Mouse (Mus musculus) embryonic facial prominence, embryonic 13.5 days (tissue): ENCODE data around the gene Sdhaf1. TPM values are rescaled to one million over a fixed set of nuclear protein-coding genes. Genes with fewer than 3 reads are reported as not detected.

ENCODE experiments used
- ATAC-seq: fragments of 200-750 bp; cut with Nextera tagmentation; 2 replicates; pipeline ENCODE4 v1.8.0; 2017; ENCODE audit warnings: low read depth; ENCODE audit not compliant: insufficient number of reproducible peaks, insufficient read depth, low FRiP score, low TSS enrichment
- H3K27ac ChIP-seq: fragments of 300-500 bp; sonication (generic); 2 replicates; pipeline ENCODE4 v1.5.1; 2015; ENCODE audit warnings: moderate library complexity, mild to moderate bottlenecking, inconsistent platforms
- H3K27me3 ChIP-seq: fragments of 300-500 bp; sonication (generic); 2 replicates; pipeline ENCODE4 v1.6.1; 2015; ENCODE audit warnings: mild to moderate bottlenecking, inconsistent platforms
- H3K36me3 ChIP-seq: fragments of 300-500 bp; sonication (generic); 2 replicates; pipeline ENCODE4 v1.6.1; 2015; ENCODE audit warnings: mild to moderate bottlenecking, inconsistent platforms
- H3K4me1 ChIP-seq: fragments of 300-500 bp; sonication (generic); 2 replicates; pipeline ENCODE4 v1.6.1; 2015; ENCODE audit warnings: inconsistent platforms
- H3K4me2 ChIP-seq: fragments of 300-500 bp; sonication (generic); 2 replicates; pipeline ENCODE4 v1.6.1; 2015; ENCODE audit warnings: moderate library complexity, mild to moderate bottlenecking, inconsistent platforms
- H3K4me3 ChIP-seq: fragments of 300-500 bp; sonication (generic); 2 replicates; pipeline ENCODE4 v1.5.1; 2015; ENCODE audit warnings: mild to moderate bottlenecking, inconsistent platforms
- H3K9ac ChIP-seq: fragments of 300-500 bp; sonication (generic); 2 replicates; pipeline ENCODE4 v1.6.1; 2015; ENCODE audit warnings: mild to moderate bottlenecking, inconsistent platforms
- H3K9me3 ChIP-seq: fragments of 300-500 bp; sonication (generic); 2 replicates; pipeline ENCODE4 v1.6.1; 2016; ENCODE audit warnings: inconsistent platforms
- WGBS: fragments of 180-500 bp; shearing (Covaris S2); methylation state at CpG from one replicate; pipeline ENCODE4 v1.1.7; 2015; ENCODE audit warnings: mixed read lengths; 5-methylcytosine and 5-hydroxymethylcytosine counted together
- polyA plus RNA-seq: library from polyadenylated mRNA; unstranded; fragments of >200 nt; fragmentation: Nextera tagmentation; extraction: Ambion mirVana; gene quantifications from 2 replicates; pipeline ENCODE4 v1.2.1, GENCODE M21; 2015

Sdhaf1 gene
- polyA plus RNA-seq, 1 experiment from 2014 or later = 22.5 TPM

GRCm38 (mm10) chr7:30291215-30292131 lies 32.2 kb downstream of the Sdhaf1 start, which contains the start of gene Clip3:
Gene Clip3 (plus strand): TSS chr7:30291728.
- WGBS = 7% methylated on average over 35 of the region's 35 CpGs
- Histone ChIP-seq H3K9me3 (no peaks in the 10 kb centered on the region), H3K36me3 (peaks cover 29% of the 10 kb centered on the region), H3K27me3 (0 out of 2 replicates have a peak, but pooled peaks cover 3% of the 10 kb centered on the region), H3K4me3 (peak within 1 kb of the TSS; percentile 81), H3K4me2 (peak within 1 kb of the TSS; percentile 89), H3K4me1 (peaks cover 18% of the 10 kb centered on the region), H3K9ac (peak within 1 kb of the TSS; percentile 93), H3K27ac (peak within 1 kb of the TSS; percentile 66)
- ATAC-seq = peak; percentile 78

GRCm38 (mm10) chr7:30289714-30290399 lies 33.8 kb downstream of the Sdhaf1 start:
- H3K4me1 ChIP-seq = peaks cover 18% of the 10 kb centered on the region
- 0 out of 2 replicates have a peak, but pooled peaks cover 3% of the 10 kb centered on the region for H3K27me3 ChIP-seq
- no peaks in the 10 kb centered on the region for H3K9me3 ChIP-seq
- no peak overlapping the region for H3K27ac ChIP-seq
- H3K4me3 ChIP-seq = no peak overlapping the region
- WGBS = 38% methylated on average over 10 of the region's 10 CpGs
- H3K9ac ChIP-seq = peak overlapping the region; percentile 17; the same call in 1 of the 2 replicates
- peaks cover 14% of the 10 kb centered on the region for H3K36me3 ChIP-seq
- no peak overlapping the region for H3K4me2 ChIP-seq
- ATAC-seq = no peak

GRCm38 (mm10) chr7:30289071-30289713 lies 34.5 kb downstream of the Sdhaf1 start:
- peaks cover 9% of the 10 kb centered on the region; the same call in 1 of the 2 replicates for H3K36me3 ChIP-seq
- no peak overlapping the region for H3K27ac ChIP-seq
- 55% methylated on average over 7 of the region's 7 CpGs for WGBS
- H3K9me3 ChIP-seq = no peaks in the 10 kb centered on the region
- H3K4me3 ChIP-seq = no peak overlapping the region
- no peak for ATAC-seq
- H3K9ac ChIP-seq = no peak overlapping the region; the same call in 1 of the 2 replicates
- H3K4me1 ChIP-seq = peaks cover 18% of the 10 kb centered on the region
- H3K27me3 ChIP-seq = 0 out of 2 replicates have a peak, but pooled peaks cover 3% of the 10 kb centered on the region
- no peak overlapping the region for H3K4me2 ChIP-seq

- no peak overlapping the region for H3K9ac ChIP-seq
- H3K27ac ChIP-seq = no peak overlapping the region
- no peak overlapping the region for H3K4me2 ChIP-seq
- no peak overlapping the region for H3K4me3 ChIP-seq
- no peaks in the 10 kb centered on the region for H3K36me3 ChIP-seq
- WGBS = 75% methylated on average over 6 of the region's 6 CpGs
- no peaks in the 10 kb centered on the region for H3K9me3 ChIP-seq
- peaks cover 11% of the 10 kb centered on the region for H3K4me1 ChIP-seq
- no peak for ATAC-seq
- 0 out of 2 replicates have a peak, but pooled peaks cover 3% of the 10 kb centered on the region for H3K27me3 ChIP-seq
Observed at GRCm38 (mm10) chr7:30288046-30288445, 35.6 kb downstream of the Sdhaf1 start.

- WGBS = 56% methylated on average over 8 of the region's 8 CpGs
- no peak overlapping the region for H3K9ac ChIP-seq
- peaks cover under 1% of the 10 kb centered on the region; the same call in 1 of the 2 replicates for H3K4me1 ChIP-seq
- no peak for ATAC-seq
- H3K9me3 ChIP-seq = no peaks in the 10 kb centered on the region
- 0 out of 2 replicates have a peak, but pooled peaks cover 3% of the 10 kb centered on the region for H3K27me3 ChIP-seq
- no peak overlapping the region for H3K27ac ChIP-seq
- H3K4me3 ChIP-seq = no peak overlapping the region
- H3K4me2 ChIP-seq = no peak overlapping the region
- no peaks in the 10 kb centered on the region for H3K36me3 ChIP-seq
Observed at GRCm38 (mm10) chr7:30286701-30287410, 36.8 kb downstream of the Sdhaf1 start.

- no peak for ATAC-seq
- no peaks in the 10 kb centered on the region for H3K9me3 ChIP-seq
- H3K36me3 ChIP-seq = no peaks in the 10 kb centered on the region
- H3K4me1 ChIP-seq = peaks cover 12% of the 10 kb centered on the region
- no peak overlapping the region for H3K27ac ChIP-seq
- H3K27me3 ChIP-seq = no peaks in the 10 kb centered on the region
- no peak overlapping the region for H3K9ac ChIP-seq
- H3K4me3 ChIP-seq = no peak overlapping the region
- no peak overlapping the region for H3K4me2 ChIP-seq
- WGBS = 72% methylated on average over 7 of the region's 7 CpGs
Observed at GRCm38 (mm10) chr7:30282740-30283139, 41.0 kb downstream of the Sdhaf1 start.

- Histone ChIP-seq H3K4me3 (no peak overlapping the region), H3K27ac (peak overlapping the region; percentile 97; the same call in 1 of the 2 replicates), H3K9ac (no peak overlapping the region), H3K36me3 (no peaks in the 10 kb centered on the region), H3K4me1 (peaks cover 12% of the 10 kb centered on the region), H3K9me3 (no peaks in the 10 kb centered on the region), H3K27me3 (no peaks in the 10 kb centered on the region), H3K4me2 (peak overlapping the region; percentile 85; the same call in 1 of the 2 replicates)
- no peak for ATAC-seq
- WGBS = 80% methylated on average over 4 of the region's 4 CpGs
Observed at GRCm38 (mm10) chr7:30281522-30281921, 42.2 kb downstream of the Sdhaf1 start.

- Histone ChIP-seq H3K4me1 (peaks cover 12% of the 10 kb centered on the region), H3K4me3 (peak overlapping the region; percentile 81), H3K4me2 (peak overlapping the region; percentile 85), H3K27ac (peak overlapping the region; percentile 97), H3K9me3 (no peaks in the 10 kb centered on the region), H3K27me3 (no peaks in the 10 kb centered on the region), H3K9ac (peak overlapping the region; percentile 68), H3K36me3 (no peaks in the 10 kb centered on the region)
- ATAC-seq = peak; percentile 86
- under 1% methylated on average over 20 of the region's 20 CpGs for WGBS
Observed at GRCm38 (mm10) chr7:30280670-30281138, 43.0 kb downstream of the Sdhaf1 start.

- no peaks in the 10 kb centered on the region for H3K27me3 ChIP-seq
Observed at GRCm38 (mm10) chr7:30279951-30280669, 43.6 kb downstream of the Sdhaf1 start, which contains the start of the genes Thap8 and Wdr62. Gene Thap8 (plus strand): TSS chr7:30280094. Gene Wdr62 (minus strand): TSS chr7:30280419.

GRCm38 (mm10) chr7:30279536-30279935 lies 44.2 kb downstream of the Sdhaf1 start:
- 0 out of 2 replicates have a peak overlapping the region, but pooled peaks have one; percentile 97 for H3K27ac ChIP-seq
- no peak for ATAC-seq

More at GRCm38 (mm10) chr7:30279951-30280669, 43.6 kb downstream of the Sdhaf1 start, which contains the start of the genes Thap8 and Wdr62:
- H3K4me2 ChIP-seq = peak within 1 kb of the TSS; percentile 85
- peaks cover 12% of the 10 kb centered on the region for H3K4me1 ChIP-seq
- H3K9me3 ChIP-seq = no peaks in the 10 kb centered on the region
- H3K4me3 ChIP-seq = peak within 1 kb of the TSS; percentile 81
- ATAC-seq = peak; percentile 94
- whole genome bisulfite sequencing = under 1% methylated on average over 49 of the region's 49 CpGs
- H3K36me3 ChIP-seq = no peaks in the 10 kb centered on the region
- H3K9ac ChIP-seq = peak within 1 kb of the TSS; percentile 69
- peak within 1 kb of the TSS; percentile 97 for H3K27ac ChIP-seq

More at GRCm38 (mm10) chr7:30279536-30279935, 44.2 kb downstream of the Sdhaf1 start:
- WGBS = 0% methylated on average over 6 of the region's 6 CpGs
- Histone ChIP-seq H3K9ac (peak overlapping the region; percentile 69), H3K4me2 (peak overlapping the region; percentile 85), H3K4me3 (peak overlapping the region; percentile 81), H3K4me1 (peaks cover 12% of the 10 kb centered on the region), H3K27me3 (no peaks in the 10 kb centered on the region), H3K36me3 (no peaks in the 10 kb centered on the region), H3K9me3 (no peaks in the 10 kb centered on the region)
